Mouse (Mus musculus): ENCODE data around the gene Adamtsl1. TPM values are rescaled to one million over a fixed set of nuclear protein-coding genes. Genes with fewer than 3 reads are reported as not detected.

The Adamtsl1 gene
- polyA plus RNA-seq, 1 experiment from 2014 or later = 11.5 TPM

GRCm38 (mm10) chr4:86273703-86274355 lies 759.9 kb downstream of the Adamtsl1 start:
- Histone ChIP-seq H3K4me2 (replicated peaks) (no peak overlapping the region), H3K4me1 (replicated peaks; ENCODE audit: control insufficient read depth, insufficient read depth, low read length) (no peaks in the 10 kb centered on the region), H3K27ac (no peak overlapping the region), H3K9me3 (ENCODE audit: control insufficient read depth, low read length) (no peaks in the 10 kb centered on the region), H3K4me3 (replicated peaks; ENCODE audit: low read length) (no peak overlapping the region), H3K9ac (no peak overlapping the region), H3K36me3 (replicated peaks; ENCODE audit: control insufficient read depth, insufficient read depth) (no peaks in the 10 kb centered on the region), H3K27me3 (ENCODE audit: control insufficient read depth, insufficient read depth, low read length) (no peaks in the 10 kb centered on the region)
- no peak for DNase-seq (ENCODE audit: low spot score)
- 81% methylated on average over 6 of the region's 6 CpGs for WGBS
- ATAC-seq (ENCODE audit: low FRiP score) = no peak

DNA sequence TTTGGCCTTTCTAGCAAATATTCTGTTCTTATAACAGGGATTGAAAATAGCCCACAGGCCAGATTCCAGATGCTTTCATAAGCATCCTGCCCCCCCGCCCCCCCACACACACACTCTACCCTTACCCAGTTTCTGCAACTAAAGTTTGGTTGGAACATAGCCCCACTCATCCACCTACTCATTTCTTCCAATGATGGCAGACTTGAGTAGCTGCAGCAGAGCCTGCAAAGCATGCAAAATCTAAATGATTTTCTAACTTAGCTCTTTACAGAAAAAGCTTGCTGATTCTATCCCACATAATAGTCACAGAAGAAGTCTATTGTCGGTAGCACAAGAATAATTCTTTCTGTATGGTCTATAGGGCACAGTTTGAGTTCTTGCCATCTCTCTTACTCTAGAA lies 760.7 kb downstream of the Adamtsl1 start:
- no peak for DNase-seq (ENCODE audit: low spot score)
- no peak overlapping the region for H3K4me3 ChIP-seq (replicated peaks; ENCODE audit: low read length)
- 75% methylated on average over 2 of the region's 2 CpGs for WGBS

GRCm38 (mm10) chr4:86276021-86276813 lies 762.2 kb downstream of the Adamtsl1 start:
- Histone ChIP-seq H3K4me1 (replicated peaks; ENCODE audit: control insufficient read depth, insufficient read depth, low read length) (no peaks in the 10 kb centered on the region), H3K9ac (no peak overlapping the region), H3K27ac (no peak overlapping the region), H3K4me3 (replicated peaks; ENCODE audit: low read length) (no peak overlapping the region), H3K36me3 (replicated peaks; ENCODE audit: control insufficient read depth, insufficient read depth) (no peaks in the 10 kb centered on the region), H3K4me2 (replicated peaks) (no peak overlapping the region), H3K9me3 (ENCODE audit: control insufficient read depth, low read length) (no peaks in the 10 kb centered on the region), H3K27me3 (ENCODE audit: control insufficient read depth, insufficient read depth, low read length) (no peaks in the 10 kb centered on the region)
- ATAC-seq (ENCODE audit: low FRiP score) = no peak
- WGBS = 73% methylated on average over 14 of the region's 14 CpGs
- no peak for DNase-seq (ENCODE audit: low spot score)

More for the DNA sequence above, 760.7 kb downstream of the Adamtsl1 start:
- H3K4me2 ChIP-seq (replicated peaks) = no peak overlapping the region
- no peaks in the 10 kb centered on the region for H3K4me1 ChIP-seq (replicated peaks; ENCODE audit: control insufficient read depth, insufficient read depth, low read length)
- H3K27me3 ChIP-seq (ENCODE audit: control insufficient read depth, insufficient read depth, low read length) = no peaks in the 10 kb centered on the region
- no peaks in the 10 kb centered on the region for H3K9me3 ChIP-seq (ENCODE audit: control insufficient read depth, low read length)
- no peak overlapping the region for H3K9ac ChIP-seq
- ATAC-seq (ENCODE audit: low FRiP score) = no peak
- H3K27ac ChIP-seq = no peak overlapping the region
- no peaks in the 10 kb centered on the region for H3K36me3 ChIP-seq (replicated peaks; ENCODE audit: control insufficient read depth, insufficient read depth)

GRCm38 (mm10) chr4:86278546-86278945 lies 764.6 kb downstream of the Adamtsl1 start:
- Histone ChIP-seq H3K36me3 (replicated peaks; ENCODE audit: control insufficient read depth, insufficient read depth) (no peaks in the 10 kb centered on the region), H3K27me3 (ENCODE audit: control insufficient read depth, insufficient read depth, low read length) (no peaks in the 10 kb centered on the region), H3K27ac (no peak overlapping the region), H3K4me2 (replicated peaks) (no peak overlapping the region), H3K9me3 (ENCODE audit: control insufficient read depth, low read length) (no peaks in the 10 kb centered on the region), H3K9ac (no peak overlapping the region), H3K4me3 (replicated peaks; ENCODE audit: low read length) (no peak overlapping the region), H3K4me1 (replicated peaks; ENCODE audit: control insufficient read depth, insufficient read depth, low read length) (no peaks in the 10 kb centered on the region)
- no peak for ATAC-seq (ENCODE audit: low FRiP score)
- WGBS = 28% methylated on average over 5 of the region's 5 CpGs
- no peak for DNase-seq (ENCODE audit: low spot score)

- Histone ChIP-seq H3K27ac (no peak overlapping the region), H3K27me3 (ENCODE audit: control insufficient read depth, insufficient read depth, low read length) (no peaks in the 10 kb centered on the region), H3K4me3 (replicated peaks; ENCODE audit: low read length) (no peak overlapping the region), H3K9me3 (ENCODE audit: control insufficient read depth, low read length) (no peaks in the 10 kb centered on the region), H3K4me1 (replicated peaks; ENCODE audit: control insufficient read depth, insufficient read depth, low read length) (no peaks in the 10 kb centered on the region), H3K9ac (no peak overlapping the region), H3K4me2 (replicated peaks) (no peak overlapping the region), H3K36me3 (replicated peaks; ENCODE audit: control insufficient read depth, insufficient read depth) (no peaks in the 10 kb centered on the region)
- no peak for DNase-seq (ENCODE audit: low spot score)
- WGBS = 93% methylated on average over 1 of the region's 1 CpGs
- ATAC-seq (ENCODE audit: low FRiP score) = no peak
Measured at GRCm38 (mm10) chr4:86286572-86286971, 772.6 kb downstream of the Adamtsl1 start.

DNA sequence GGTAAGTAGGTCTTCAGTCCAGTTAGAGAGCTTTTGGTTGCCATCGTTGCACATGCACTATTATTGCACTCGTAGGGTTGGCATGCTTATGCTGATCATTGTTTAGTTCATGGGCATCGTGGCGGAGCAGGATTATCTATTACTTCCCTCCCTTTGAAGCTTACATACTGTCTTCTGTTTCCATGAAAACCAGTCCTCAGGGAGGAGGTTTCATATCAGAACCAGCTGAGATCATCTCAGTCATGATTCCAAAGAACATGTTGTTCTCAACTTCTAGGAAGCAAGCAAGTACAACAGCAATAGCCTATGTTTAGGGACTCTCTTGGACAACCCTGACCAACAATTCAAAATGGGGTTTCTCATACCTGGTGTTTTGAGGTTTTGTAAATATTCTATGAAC lies 774.3 kb downstream of the Adamtsl1 start:
- Histone ChIP-seq H3K27me3 (ENCODE audit: control insufficient read depth, insufficient read depth, low read length) (no peaks in the 10 kb centered on the region), H3K4me2 (replicated peaks) (no peak overlapping the region), H3K9me3 (ENCODE audit: control insufficient read depth, low read length) (no peaks in the 10 kb centered on the region), H3K4me3 (replicated peaks; ENCODE audit: low read length) (no peak overlapping the region), H3K4me1 (replicated peaks; ENCODE audit: control insufficient read depth, insufficient read depth, low read length) (no peaks in the 10 kb centered on the region), H3K9ac (no peak overlapping the region), H3K36me3 (replicated peaks; ENCODE audit: control insufficient read depth, insufficient read depth) (no peaks in the 10 kb centered on the region), H3K27ac (no peak overlapping the region)
- DNase-seq (ENCODE audit: low spot score) (no peak), ATAC-seq (ENCODE audit: low FRiP score) (no peak)
- WGBS = 93% methylated on average over 4 of the region's 4 CpGs

DNA sequence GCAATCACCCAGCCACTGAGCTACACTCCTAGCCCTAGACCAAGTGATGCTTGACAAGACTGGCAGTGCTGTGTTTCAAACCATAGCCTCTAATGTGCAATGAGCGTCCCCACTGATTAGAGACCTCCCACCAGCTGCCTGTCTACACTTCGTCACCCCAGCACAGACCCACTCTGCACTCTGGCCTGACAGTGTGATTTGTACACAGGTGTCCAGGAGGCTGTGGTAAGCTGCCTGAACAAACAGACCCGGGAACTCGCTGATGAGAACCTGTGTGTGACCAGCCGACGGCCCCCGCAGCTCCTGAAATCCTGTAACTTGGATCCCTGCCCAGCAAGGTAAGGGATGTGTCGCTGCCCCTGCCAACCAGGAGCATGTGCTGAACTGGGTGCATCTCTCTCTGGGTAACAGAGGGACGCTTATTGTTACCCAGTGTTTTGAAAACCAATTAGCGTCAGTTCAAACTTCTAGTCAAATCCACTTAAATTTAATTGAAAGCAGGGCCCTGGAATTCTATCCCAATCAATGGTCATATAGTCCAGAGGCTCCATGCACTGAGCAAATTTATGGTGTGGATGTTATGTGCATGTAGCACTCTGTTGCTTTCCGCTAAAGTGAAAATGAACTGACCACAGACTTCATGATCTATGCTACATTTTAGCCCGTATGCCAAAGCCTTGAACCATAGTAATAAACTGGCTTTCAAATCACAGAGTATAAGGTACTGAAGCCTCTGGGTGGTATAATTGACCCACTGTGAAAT lies 775.7 kb downstream of the Adamtsl1 start:
- H3K36me3 ChIP-seq (replicated peaks; ENCODE audit: control insufficient read depth, insufficient read depth) = no peaks in the 10 kb centered on the region
- H3K4me3 ChIP-seq (replicated peaks; ENCODE audit: low read length) = no peak overlapping the region
- no peaks in the 10 kb centered on the region for H3K4me1 ChIP-seq (replicated peaks; ENCODE audit: control insufficient read depth, insufficient read depth, low read length)
- H3K9ac ChIP-seq = no peak overlapping the region
- H3K27me3 ChIP-seq (ENCODE audit: control insufficient read depth, insufficient read depth, low read length) = no peaks in the 10 kb centered on the region
- no peaks in the 10 kb centered on the region for H3K9me3 ChIP-seq (ENCODE audit: control insufficient read depth, low read length)
- no peak overlapping the region for H3K4me2 ChIP-seq (replicated peaks)
- ATAC-seq (ENCODE audit: low FRiP score) (no peak), DNase-seq (ENCODE audit: low spot score) (no peak)
- WGBS = 72% methylated on average over 12 of the region's 12 CpGs
- H3K27ac ChIP-seq = no peak overlapping the region

- Histone ChIP-seq H3K27me3 (ENCODE audit: control insufficient read depth, insufficient read depth, low read length) (no peaks in the 10 kb centered on the region), H3K4me2 (replicated peaks) (no peak overlapping the region), H3K4me1 (replicated peaks; ENCODE audit: control insufficient read depth, insufficient read depth, low read length) (no peaks in the 10 kb centered on the region), H3K9ac (no peak overlapping the region), H3K9me3 (ENCODE audit: control insufficient read depth, low read length) (no peaks in the 10 kb centered on the region), H3K36me3 (replicated peaks; ENCODE audit: control insufficient read depth, insufficient read depth) (no peaks in the 10 kb centered on the region), H3K4me3 (replicated peaks; ENCODE audit: low read length) (no peak overlapping the region), H3K27ac (no peak overlapping the region)
- no peak for ATAC-seq (ENCODE audit: low FRiP score)
- WGBS = 65% methylated on average over 2 of the region's 2 CpGs
- no peak for DNase-seq (ENCODE audit: low spot score)
Measured at GRCm38 (mm10) chr4:86294828-86295251, 780.9 kb downstream of the Adamtsl1 start.

- Histone ChIP-seq H3K36me3 (replicated peaks; ENCODE audit: control insufficient read depth, insufficient read depth) (no peaks in the 10 kb centered on the region), H3K4me1 (replicated peaks; ENCODE audit: control insufficient read depth, insufficient read depth, low read length) (no peaks in the 10 kb centered on the region), H3K27ac (no peak overlapping the region), H3K9ac (no peak overlapping the region), H3K9me3 (ENCODE audit: control insufficient read depth, low read length) (no peaks in the 10 kb centered on the region), H3K27me3 (ENCODE audit: control insufficient read depth, insufficient read depth, low read length) (no peaks in the 10 kb centered on the region), H3K4me3 (replicated peaks; ENCODE audit: low read length) (no peak overlapping the region), H3K4me2 (replicated peaks) (no peak overlapping the region)
- whole genome bisulfite sequencing = 87% methylated on average over 6 of the region's 6 CpGs
- ATAC-seq (ENCODE audit: low FRiP score) (no peak), DNase-seq (ENCODE audit: low spot score) (no peak)
Measured at GRCm38 (mm10) chr4:86301469-86301868, 787.5 kb downstream of the Adamtsl1 start.

All from hindbrain, embryonic 14.5 days (tissue).